Mouse (Mus musculus): Measurements from ENCODE around the gene Pttg1ip.

Pttg1ip gene

GRCm38 (mm10) chr10:77569973-77570658 is 11.4 kb upstream of the Pttg1ip start:
- peak; percentile 64 to 71 for DNase-seq

- DNase-seq = no peak
These were observed 9.3 kb upstream of the Pttg1ip start for GRCm38 (mm10) chr10:77572225-77572624.

GRCm38 (mm10) chr10:77573162-77573561 is 8.4 kb upstream of the Pttg1ip start:
- no peak for DNase-seq

- no peak for DNase-seq
These were observed 1.2 kb upstream of the Pttg1ip start for GRCm38 (mm10) chr10:77580027-77580920.

- no peak for DNase-seq
These were observed 505 bp upstream of the Pttg1ip start for GRCm38 (mm10) chr10:77581023-77581407.

GRCm38 (mm10) chr10:77582285-77582618 is 732 bp downstream of the Pttg1ip start:
- no peak for DNase-seq

GRCm38 (mm10) chr10:77583795-77584422 is 2.4 kb downstream of the Pttg1ip start:
- DNase-seq = peak; percentile 40 to 41

GRCm38 (mm10) chr10:77586637-77587036 is 5.1 kb downstream of the Pttg1ip start:
- no peak for DNase-seq

GRCm38 (mm10) chr10:77587091-77587775 is 5.7 kb downstream of the Pttg1ip start:
- DNase-seq = peak; percentile 41 to 69

- peak; percentile 59 to 65 for DNase-seq
These were observed 6.5 kb downstream of the Pttg1ip start for GRCm38 (mm10) chr10:77588036-77588435.

- no peak for DNase-seq
These were observed 7.6 kb downstream of the Pttg1ip start for GRCm38 (mm10) chr10:77589117-77589516.

- DNase-seq = no peak
These were observed 8.2 kb downstream of the Pttg1ip start for GRCm38 (mm10) chr10:77589749-77590148.

GRCm38 (mm10) chr10:77590812-77591211 is 9.3 kb downstream of the Pttg1ip start:
- DNase-seq = peak; percentile 53 to 66

GRCm38 (mm10) chr10:77591546-77591945 is 10.0 kb downstream of the Pttg1ip start:
- no peak for DNase-seq

- no peak for DNase-seq
These were observed 14.5 kb downstream of the Pttg1ip start for GRCm38 (mm10) chr10:77596060-77596459.

- no peak for DNase-seq
These were observed 21.5 kb downstream of the Pttg1ip start for GRCm38 (mm10) chr10:77603021-77603420.

- no peak for DNase-seq
These were observed 22.6 kb downstream of the Pttg1ip start for GRCm38 (mm10) chr10:77604111-77604510.

- no peak for DNase-seq
These were observed 23.4 kb downstream of the Pttg1ip start for GRCm38 (mm10) chr10:77604958-77605357.

GRCm38 (mm10) chr10:77605368-77605767 is 23.8 kb downstream of the Pttg1ip start:
- DNase-seq = no peak

- DNase-seq = peak; percentile 95 to 98
These were observed 24.6 kb downstream of the Pttg1ip start, which contains the start of the genes Sumo3 and Gm49325 for GRCm38 (mm10) chr10:77605908-77606826. Gene Sumo3, plus strand, starts transcription at chr10:77606097. Gene Gm49325, plus strand, starts transcription at chr10:77606197.

- no peak for DNase-seq
These were observed 25.3 kb downstream of the Pttg1ip start for GRCm38 (mm10) chr10:77606855-77607254.

GRCm38 (mm10) chr10:77607441-77607840 is 25.9 kb downstream of the Pttg1ip start:
- DNase-seq = peak in 1 of 2 experiments; percentile 53

Data from kidney, adult 8-10 months (tissue).